Mouse (Mus musculus) neural tube, embryonic 15.5 days (tissue): Measurements from ENCODE around the gene 4930595D18Rik. TPM values are rescaled to one million over a fixed set of nuclear protein-coding genes. Genes with fewer than 3 reads are reported as not detected.
A peak's percentile ranks its signal among the peaks of the same experiment; 100 is the strongest.

Experiments used
- ATAC-seq: fragments of 200-750 bp; cut with Nextera tagmentation; 2 replicates; pipeline ENCODE4 v1.8.0; 2017; ENCODE audit warnings: mild to moderate bottlenecking, moderate TSS enrichment, moderate library complexity; ENCODE audit not compliant: low FRiP score
- H3K27ac ChIP-seq: fragments of 300-500 bp; sonication (generic); replicated peaks from 2 replicates; pipeline ENCODE4 v1.5.1; 2015; ENCODE audit warnings: mild to moderate bottlenecking, inconsistent platforms
- H3K27me3 ChIP-seq: fragments of 300-500 bp; sonication (generic); replicated peaks from 2 replicates; pipeline ENCODE4 v1.6.1; 2015; ENCODE audit warnings: inconsistent platforms
- H3K36me3 ChIP-seq: fragments of 300-500 bp; sonication (generic); 2 replicates; pipeline ENCODE4 v1.6.1; 2015; ENCODE audit warnings: inconsistent platforms
- H3K4me1 ChIP-seq: fragments of 300-500 bp; sonication (generic); 2 replicates; pipeline ENCODE4 v1.6.1; 2015; ENCODE audit warnings: inconsistent platforms
- H3K4me2 ChIP-seq: fragments of 300-500 bp; sonication (generic); 2 replicates; pipeline ENCODE4 v1.6.1; 2015; ENCODE audit warnings: inconsistent platforms, mild to moderate bottlenecking, moderate library complexity
- H3K4me3 ChIP-seq: fragments of 300-500 bp; sonication (generic); replicated peaks from 2 replicates; pipeline ENCODE4 v1.5.1; 2015; ENCODE audit warnings: mild to moderate bottlenecking, inconsistent platforms
- H3K9ac ChIP-seq: fragments of 300-500 bp; sonication (generic); replicated peaks from 2 replicates; pipeline ENCODE4 v1.6.1; 2015; ENCODE audit warnings: mild to moderate bottlenecking, inconsistent platforms
- H3K9me3 ChIP-seq: fragments of 300-500 bp; sonication (generic); replicated peaks from 2 replicates; pipeline ENCODE4 v1.6.1; 2016; ENCODE audit warnings: inconsistent platforms
- WGBS: fragments of 180-500 bp; shearing (Covaris S2); methylation state at CpG from one replicate; pipeline ENCODE4 v1.1.7; 2015; ENCODE audit warnings: mixed read lengths; 5-methylcytosine and 5-hydroxymethylcytosine counted together
- polyA plus RNA-seq: library from polyadenylated mRNA; unstranded; fragments of >200 nt; fragmentation: Nextera tagmentation; extraction: Ambion mirVana; gene quantifications from 2 replicates; pipeline ENCODE4 v1.2.1, GENCODE M21; 2015

The 4930595D18Rik gene
- polyA plus RNA-seq, 1 experiment from 2014 or later, result not detected

DNA sequence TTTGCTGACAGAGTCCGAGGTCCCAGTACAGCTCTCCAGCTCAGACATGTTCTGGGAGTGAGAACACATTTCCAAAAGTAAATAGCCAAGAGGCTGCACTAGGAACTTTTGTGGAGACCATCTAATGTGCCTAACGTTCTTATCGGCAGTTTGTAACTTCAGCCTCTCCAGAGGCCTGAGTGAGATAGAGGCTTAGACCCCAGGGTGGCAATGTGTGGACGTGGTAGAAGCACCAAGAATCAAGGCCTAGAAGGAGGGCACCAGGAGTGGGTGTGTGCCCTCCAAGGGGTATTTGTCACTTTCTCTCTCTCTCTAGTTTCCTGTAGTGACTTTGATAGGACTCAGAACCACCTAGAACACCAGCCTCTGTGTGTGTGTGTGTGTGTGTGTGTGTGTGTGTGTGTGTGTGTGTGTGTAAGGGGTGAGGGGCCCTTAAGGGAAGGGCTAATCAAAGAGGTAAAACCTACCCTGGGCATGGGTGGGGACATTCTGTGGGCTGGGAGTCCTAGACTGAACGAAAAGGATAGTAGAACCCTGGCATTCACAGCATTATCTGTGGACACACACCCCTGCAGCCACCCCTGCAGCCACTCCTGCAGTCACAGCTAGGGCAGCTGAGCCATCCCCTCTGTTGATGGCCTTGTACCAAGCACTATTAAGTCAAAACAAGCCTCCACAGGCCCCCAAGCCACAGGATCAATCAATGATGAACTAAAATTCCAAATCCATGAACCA, 32.7 kb downstream of the 4930595D18Rik start:
- Histone ChIP-seq H3K27me3 (no peaks in the 10 kb centered on the region), H3K4me3 (no peak overlapping the region), H3K9ac (no peak overlapping the region), H3K9me3 (no peaks in the 10 kb centered on the region), H3K27ac (no peak overlapping the region), H3K4me1 (peaks cover 6% of the 10 kb centered on the region; the same call in 1 of the 2 replicates), H3K36me3 (no peaks in the 10 kb centered on the region), H3K4me2 (no peak overlapping the region)
- ATAC-seq, result no peak
- WGBS, result 91% methylated on average over 5 of the region's 5 CpGs

DNA sequence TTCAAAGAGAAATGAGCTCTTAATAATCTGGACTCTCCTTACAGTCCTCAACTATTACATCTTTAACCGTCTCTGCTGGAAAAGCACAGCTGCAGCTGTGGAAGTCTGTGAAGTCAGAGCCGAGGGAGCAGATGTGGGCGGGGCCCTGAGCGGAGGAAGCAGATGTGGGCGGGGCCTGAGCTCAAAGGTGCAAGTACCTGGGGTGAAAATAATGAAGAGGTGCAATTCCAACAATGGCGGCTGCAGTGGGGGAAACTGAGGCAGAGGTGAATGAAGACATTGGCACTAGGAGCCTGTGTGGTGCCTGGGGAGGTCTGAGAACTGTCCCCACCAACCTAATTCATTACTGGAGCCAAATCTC, 34.1 kb downstream of the 4930595D18Rik start:
- no peak overlapping the region for H3K4me3 ChIP-seq
- ATAC-seq, result no peak
- H3K9me3 ChIP-seq, result no peaks in the 10 kb centered on the region
- H3K27ac ChIP-seq, result no peak overlapping the region
- no peaks in the 10 kb centered on the region for H3K36me3 ChIP-seq
- 8% methylated on average over 6 of the region's 6 CpGs for WGBS
- peaks cover 8% of the 10 kb centered on the region for H3K4me1 ChIP-seq
- H3K9ac ChIP-seq, result no peak overlapping the region
- no peaks in the 10 kb centered on the region for H3K27me3 ChIP-seq
- H3K4me2 ChIP-seq, result no peak overlapping the region

DNA sequence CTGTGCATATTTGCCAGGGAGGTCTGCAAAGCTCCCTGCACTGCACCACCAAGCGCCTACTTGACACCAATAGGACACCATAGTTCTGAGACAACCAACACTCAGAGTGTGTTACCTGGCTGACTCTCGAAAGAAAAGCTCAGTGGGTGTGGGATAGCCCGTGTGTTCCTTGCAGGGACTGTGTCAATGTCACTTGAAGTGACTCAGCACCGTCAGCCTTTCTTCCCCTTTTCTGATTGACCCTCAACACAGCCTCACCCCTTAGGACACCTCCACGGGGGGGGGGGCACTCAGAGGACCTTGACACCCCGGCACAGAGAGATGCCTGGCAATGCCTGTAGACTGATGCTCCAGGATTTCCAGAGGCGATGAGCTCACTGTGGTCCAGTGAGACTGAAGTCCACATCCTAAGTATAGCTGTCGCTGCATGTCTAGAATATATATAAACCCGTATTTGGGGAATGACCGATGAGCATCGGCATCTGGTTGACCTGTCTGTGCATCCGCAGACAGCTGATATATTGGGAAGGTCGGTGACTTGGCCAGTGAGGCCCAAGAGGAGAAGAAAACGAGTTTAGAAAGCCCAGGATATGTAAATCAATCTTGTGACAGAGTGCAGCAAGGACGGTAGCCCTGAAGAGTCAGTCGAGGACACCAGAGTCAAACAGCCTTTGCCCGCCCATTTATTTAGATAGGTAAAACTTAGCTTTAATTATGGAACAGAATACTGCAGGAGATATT, 34.6 kb downstream of the 4930595D18Rik start:
- no peak overlapping the region for H3K4me3 ChIP-seq
- no peak overlapping the region for H3K4me2 ChIP-seq
- no peak overlapping the region for H3K9ac ChIP-seq
- no peaks in the 10 kb centered on the region for H3K9me3 ChIP-seq
- H3K27ac ChIP-seq, result no peak overlapping the region
- no peak for ATAC-seq
- WGBS, result 68% methylated on average over 17 of the region's 17 CpGs
- peaks cover 13% of the 10 kb centered on the region for H3K4me1 ChIP-seq
- H3K36me3 ChIP-seq, result no peaks in the 10 kb centered on the region
- H3K27me3 ChIP-seq, result no peaks in the 10 kb centered on the region

DNA sequence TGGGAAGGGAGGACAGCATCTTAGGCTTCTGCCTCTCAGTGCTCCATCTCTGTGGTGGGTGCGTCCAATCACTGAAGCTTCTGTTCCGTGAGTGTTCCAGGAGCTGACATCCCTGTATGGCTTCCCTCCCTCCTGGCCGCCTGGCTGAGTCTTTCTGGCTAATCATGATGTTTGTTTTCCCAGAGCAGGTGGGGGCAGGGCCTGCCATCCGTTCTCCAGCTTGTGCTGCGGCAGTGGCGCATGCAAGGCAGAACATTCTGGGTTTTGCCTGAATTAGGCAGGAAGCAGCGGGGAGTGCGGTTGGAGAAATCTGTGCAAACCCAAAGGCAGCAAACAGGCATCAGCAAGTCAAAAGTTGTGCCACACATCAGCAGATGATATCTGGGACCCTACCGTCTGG, 39.0 kb downstream of the 4930595D18Rik start:
- Histone ChIP-seq H3K36me3 (no peaks in the 10 kb centered on the region), H3K4me2 (no peak overlapping the region), H3K9me3 (no peaks in the 10 kb centered on the region), H3K4me1 (peaks cover 20% of the 10 kb centered on the region), H3K4me3 (no peak overlapping the region), H3K27me3 (no peaks in the 10 kb centered on the region), H3K9ac (no peak overlapping the region), H3K27ac (0 out of 2 replicates have a peak overlapping the region, but pooled peaks have one; percentile 0)
- WGBS, result 45% methylated on average over 9 of the region's 9 CpGs
- ATAC-seq, result peak; percentile 22; the same call in 1 of the 2 replicates

DNA sequence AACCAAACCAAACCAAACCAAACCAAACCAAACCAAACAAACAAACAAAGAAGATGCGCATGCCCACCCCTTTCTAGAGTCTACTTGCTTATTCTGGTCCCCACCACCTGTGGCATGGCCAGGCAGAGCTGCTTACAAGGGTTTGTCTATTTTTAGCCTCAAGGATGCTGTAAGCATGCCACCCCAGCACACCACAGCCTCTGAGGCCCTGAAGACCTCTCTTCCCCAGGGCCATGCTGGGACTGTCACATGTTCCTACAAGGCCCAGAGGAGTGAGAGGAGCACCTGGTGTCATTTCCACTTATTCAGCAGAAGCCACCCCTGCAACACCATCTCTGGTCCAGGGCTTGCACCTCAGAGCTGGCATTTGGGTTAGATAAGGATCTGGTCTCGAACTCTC, 39.7 kb downstream of the 4930595D18Rik start:
- Histone ChIP-seq H3K36me3 (no peaks in the 10 kb centered on the region), H3K9ac (no peak overlapping the region), H3K27ac (0 out of 2 replicates have a peak overlapping the region, but pooled peaks have one; percentile 0), H3K4me3 (no peak overlapping the region), H3K27me3 (no peaks in the 10 kb centered on the region), H3K4me1 (peaks cover 20% of the 10 kb centered on the region), H3K4me2 (no peak overlapping the region), H3K9me3 (no peaks in the 10 kb centered on the region)
- 95% methylated on average over 2 of the region's 2 CpGs for WGBS
- no peak for ATAC-seq

DNA sequence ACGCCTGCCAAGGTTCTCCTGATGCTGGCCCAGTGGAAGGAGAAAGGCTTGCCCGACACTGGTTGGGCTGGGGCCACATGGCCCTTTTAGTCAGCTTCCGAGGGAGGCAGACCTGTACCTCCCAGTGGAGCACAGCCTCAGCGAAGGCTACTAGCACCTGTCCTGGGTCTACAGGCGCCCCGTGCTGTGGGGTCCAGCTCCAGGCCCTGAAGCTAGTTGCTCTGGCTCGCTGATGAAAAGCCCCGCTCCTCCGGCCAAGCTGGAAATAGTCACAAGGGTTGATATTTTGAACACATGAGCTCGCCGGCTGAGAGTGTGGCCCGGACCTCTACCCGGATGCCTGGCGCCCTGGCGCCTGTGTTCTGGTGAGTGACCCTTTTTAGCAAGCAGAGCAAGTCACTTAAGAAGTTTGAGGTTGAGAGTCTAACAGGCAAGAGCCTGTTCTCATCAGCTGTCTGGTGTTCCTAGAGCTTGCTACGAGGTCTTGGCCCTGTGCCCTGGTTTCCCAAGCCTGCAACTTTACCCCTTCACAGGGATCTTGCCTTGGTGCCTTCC, 40.7 kb downstream of the 4930595D18Rik start:
- no peaks in the 10 kb centered on the region for H3K36me3 ChIP-seq
- no peak; the same call in 1 of the 2 replicates for ATAC-seq
- H3K4me2 ChIP-seq, result peak overlapping the region; percentile 31
- no peaks in the 10 kb centered on the region for H3K9me3 ChIP-seq
- H3K9ac ChIP-seq, result no peak overlapping the region
- H3K4me3 ChIP-seq, result no peak overlapping the region
- H3K4me1 ChIP-seq, result peaks cover 20% of the 10 kb centered on the region
- peak overlapping the region; percentile 75 for H3K27ac ChIP-seq
- 64% methylated on average over 16 of the region's 16 CpGs for WGBS
- no peaks in the 10 kb centered on the region for H3K27me3 ChIP-seq

DNA sequence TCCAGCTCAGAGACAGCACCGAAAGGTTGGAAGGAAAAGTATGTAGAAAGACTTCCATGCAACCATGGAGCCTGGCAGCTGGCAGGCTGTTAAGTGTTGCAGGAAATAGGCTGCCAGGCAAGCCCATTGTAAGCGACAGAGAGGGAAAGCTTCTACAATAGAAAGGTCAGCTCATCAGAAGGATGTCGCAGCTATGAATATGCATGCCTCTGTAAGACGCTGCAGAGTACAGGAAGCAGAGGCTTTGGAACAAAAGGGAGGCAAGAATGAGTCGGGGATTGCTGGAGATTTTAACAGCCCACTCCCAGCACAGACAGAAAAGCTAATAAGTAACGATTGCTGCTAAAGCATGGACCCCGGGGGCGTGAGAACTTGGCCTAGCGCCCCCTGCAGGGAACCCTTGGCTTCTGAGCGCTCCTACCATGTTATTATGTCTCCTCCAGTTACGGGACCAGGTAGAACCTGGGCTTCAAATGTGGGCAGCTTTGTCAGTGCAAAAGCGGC, 41.2 kb downstream of the 4930595D18Rik start:
- Histone ChIP-seq H3K9ac (no peak overlapping the region), H3K4me1 (peaks cover 20% of the 10 kb centered on the region), H3K4me2 (peak overlapping the region; percentile 31), H3K4me3 (no peak overlapping the region), H3K36me3 (no peaks in the 10 kb centered on the region), H3K27ac (peak overlapping the region; percentile 75), H3K27me3 (no peaks in the 10 kb centered on the region), H3K9me3 (no peaks in the 10 kb centered on the region)
- WGBS, result 8% methylated on average over 12 of the region's 12 CpGs
- ATAC-seq, result peak; percentile 43; the same call in 1 of the 2 replicates

DNA sequence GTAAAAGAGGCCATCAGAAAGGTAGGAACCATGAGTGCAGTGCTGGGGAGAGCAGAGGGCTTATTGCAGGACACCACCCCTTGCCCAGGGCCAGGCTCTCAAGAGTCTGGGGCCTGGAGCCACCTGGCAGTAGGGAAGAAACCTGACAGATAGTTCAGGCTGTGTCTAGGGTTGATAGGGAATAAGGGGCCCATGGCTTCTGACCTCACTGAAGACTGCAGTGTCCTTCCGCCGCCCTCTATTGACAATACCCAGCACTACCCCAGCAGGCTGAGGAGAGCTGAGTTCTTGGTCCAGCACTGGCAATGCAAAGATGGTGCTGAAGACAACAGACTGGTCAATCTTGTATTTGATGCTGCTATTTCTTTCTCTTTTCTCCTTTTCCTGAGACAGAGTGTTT, 47.2 kb downstream of the 4930595D18Rik start:
- Histone ChIP-seq H3K36me3 (no peaks in the 10 kb centered on the region), H3K27ac (no peak overlapping the region), H3K4me1 (0 out of 2 replicates have a peak, but pooled peaks cover 8% of the 10 kb centered on the region), H3K27me3 (no peaks in the 10 kb centered on the region), H3K9ac (no peak overlapping the region), H3K9me3 (no peaks in the 10 kb centered on the region), H3K4me2 (no peak overlapping the region), H3K4me3 (no peak overlapping the region)
- 75% methylated on average over 2 of the region's 2 CpGs for WGBS
- ATAC-seq, result no peak

DNA sequence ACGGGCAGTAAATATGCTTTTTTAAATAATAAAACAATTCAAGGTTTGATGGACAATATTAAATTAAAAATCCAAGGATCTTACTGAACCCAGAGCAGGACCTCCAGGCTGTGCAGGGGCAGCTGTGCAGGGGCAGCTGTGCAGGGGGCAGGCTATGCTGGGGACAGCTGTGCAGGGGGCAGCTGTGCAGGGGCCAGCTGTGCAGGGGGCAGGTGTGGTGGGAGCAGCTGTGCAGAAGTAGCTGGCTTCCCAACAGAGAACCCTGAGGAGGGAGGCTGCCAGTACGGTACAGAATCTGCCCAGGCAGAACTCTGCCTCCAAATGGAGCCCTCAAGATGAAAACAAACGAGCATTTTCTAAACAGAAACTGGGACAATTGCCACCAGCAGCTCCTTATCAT, 48.3 kb downstream of the 4930595D18Rik start:
- 0 out of 2 replicates have a peak, but pooled peaks cover 8% of the 10 kb centered on the region for H3K4me1 ChIP-seq
- no peak overlapping the region for H3K4me3 ChIP-seq
- no peaks in the 10 kb centered on the region for H3K27me3 ChIP-seq
- ATAC-seq, result no peak; the same call in 1 of the 2 replicates
- H3K36me3 ChIP-seq, result no peaks in the 10 kb centered on the region
- H3K9ac ChIP-seq, result no peak overlapping the region
- H3K4me2 ChIP-seq, result no peak overlapping the region
- 60% methylated on average over 3 of the region's 3 CpGs for WGBS
- H3K9me3 ChIP-seq, result no peaks in the 10 kb centered on the region
- no peak overlapping the region for H3K27ac ChIP-seq

DNA sequence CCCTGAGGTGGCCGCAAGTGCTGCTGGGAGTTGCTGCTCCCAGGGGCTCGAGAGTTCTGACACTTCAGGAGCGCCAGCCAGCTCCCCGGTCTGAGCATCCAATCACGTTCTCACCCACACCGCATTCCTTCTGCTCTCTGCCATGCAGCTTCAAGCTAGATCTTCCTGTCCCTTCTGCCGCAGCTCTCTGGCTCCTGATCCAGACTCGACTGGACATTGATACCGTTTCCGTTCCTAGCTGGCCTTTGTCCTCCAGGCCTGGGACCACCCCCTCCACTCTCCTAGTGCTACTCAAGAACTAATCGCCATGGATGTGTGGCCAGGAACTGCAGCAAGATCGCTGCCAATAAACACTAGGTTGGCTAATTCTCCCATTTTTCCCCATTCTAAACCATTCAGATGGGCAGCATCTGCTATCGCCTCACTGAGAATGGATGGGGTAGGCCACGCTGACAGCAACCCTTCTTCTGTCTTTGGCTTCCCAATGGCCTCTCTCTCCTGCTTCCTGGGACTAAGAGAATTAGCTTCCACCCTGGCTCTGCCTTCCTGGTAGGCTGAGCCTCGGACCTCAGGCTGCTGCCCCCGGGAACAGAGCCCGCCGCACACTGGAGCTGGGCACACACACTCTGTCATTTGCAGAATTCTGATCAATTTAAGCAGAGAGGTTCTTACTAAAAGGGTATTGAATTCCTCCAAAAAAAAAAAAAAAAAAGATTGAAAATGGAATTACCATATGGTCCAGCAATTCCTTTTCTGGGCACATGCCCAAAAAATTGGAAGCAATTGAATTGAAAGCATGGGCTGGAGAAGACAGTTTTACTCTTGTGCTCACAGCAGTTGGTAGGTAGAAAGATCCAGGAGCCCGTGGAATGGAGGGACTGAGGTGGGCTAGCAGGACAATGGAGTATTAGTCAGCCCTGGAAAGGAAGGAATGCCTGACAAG, 49.2 kb downstream of the 4930595D18Rik start:
- Histone ChIP-seq H3K4me2 (no peak overlapping the region), H3K27ac (0 out of 2 replicates have a peak overlapping the region, but pooled peaks have one; percentile 54), H3K9ac (no peak overlapping the region), H3K27me3 (no peaks in the 10 kb centered on the region), H3K36me3 (no peaks in the 10 kb centered on the region), H3K4me3 (no peak overlapping the region), H3K9me3 (no peaks in the 10 kb centered on the region), H3K4me1 (0 out of 2 replicates have a peak, but pooled peaks cover 8% of the 10 kb centered on the region)
- WGBS, result 72% methylated on average over 19 of the region's 19 CpGs
- ATAC-seq, result no peak

DNA sequence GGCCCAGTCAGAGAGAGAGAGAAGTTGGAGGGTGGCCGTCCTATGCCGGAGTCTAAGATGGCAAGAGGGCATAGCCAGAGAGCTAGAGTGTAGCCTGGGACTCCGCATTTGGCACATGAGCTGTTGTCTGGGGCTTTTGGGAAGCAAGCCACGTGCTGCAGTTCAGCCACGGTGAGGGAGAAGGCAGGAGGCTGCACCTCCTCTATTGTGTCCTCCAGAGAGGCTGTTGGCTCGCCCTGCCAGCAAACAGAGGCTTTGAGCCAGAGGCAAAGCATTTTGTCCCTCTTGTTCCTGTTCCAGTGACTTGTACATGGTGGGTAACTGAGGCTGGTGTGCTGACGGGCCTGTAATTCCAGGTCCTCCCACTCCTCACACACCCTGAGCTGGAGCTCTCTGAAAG, 50.1 kb downstream of the 4930595D18Rik start:
- H3K27ac ChIP-seq, result peak overlapping the region; percentile 54; the same call in 1 of the 2 replicates
- H3K4me1 ChIP-seq, result 0 out of 2 replicates have a peak, but pooled peaks cover 8% of the 10 kb centered on the region
- H3K9me3 ChIP-seq, result no peaks in the 10 kb centered on the region
- no peaks in the 10 kb centered on the region for H3K27me3 ChIP-seq
- H3K4me3 ChIP-seq, result no peak overlapping the region
- no peak overlapping the region for H3K4me2 ChIP-seq
- WGBS, result 78% methylated on average over 7 of the region's 7 CpGs
- H3K9ac ChIP-seq, result no peak overlapping the region
- H3K36me3 ChIP-seq, result no peaks in the 10 kb centered on the region
- no peak for ATAC-seq
